Mouse (Mus musculus) lung, embryonic 14.5 days (tissue): ENCODE results near the gene Snrpa1. TPM values are rescaled to one million over a fixed set of nuclear protein-coding genes. Genes with fewer than 3 reads are reported as not detected.
A peak's percentile ranks its signal among the peaks of the same experiment; 100 is the strongest.

Experiments
- ATAC-seq: fragments of 200-750 bp; cut with Nextera tagmentation; 2 replicates; pipeline ENCODE4 v1.8.0; 2017; ENCODE audit warnings: mild to moderate bottlenecking, moderate TSS enrichment, moderate library complexity; ENCODE audit not compliant: insufficient read depth
- DNase-seq: peaks from one replicate; pipeline ENCODE4 v3.0.0-alpha.2; 2015
- H3K27ac ChIP-seq: fragments of 300-500 bp; sonication (generic); 2 replicates; pipeline ENCODE4 v1.5.1; 2014; ENCODE audit warnings: low read depth, mild to moderate bottlenecking, moderate library complexity
- H3K27me3 ChIP-seq: fragments of 300-500 bp; sonication (generic); 2 replicates; pipeline ENCODE4 v1.6.1; 2014; ENCODE audit warnings: low read length, control low read depth; ENCODE audit not compliant: insufficient read depth
- H3K36me3 ChIP-seq: fragments of 300-500 bp; sonication (generic); 2 replicates; pipeline ENCODE4 v1.6.1; 2014; ENCODE audit warnings: control low read depth; ENCODE audit not compliant: insufficient read depth
- H3K4me1 ChIP-seq: fragments of 300-500 bp; sonication (generic); 2 replicates; pipeline ENCODE4 v1.6.1; 2014; ENCODE audit warnings: antibody characterized with exemption, control low read depth; ENCODE audit not compliant: insufficient read depth
- H3K4me2 ChIP-seq: fragments of 300-500 bp; sonication (generic); 2 replicates; pipeline ENCODE4 v1.6.1; 2014; ENCODE audit warnings: mild to moderate bottlenecking
- H3K4me3 ChIP-seq: fragments of 300-500 bp; sonication (generic); 2 replicates; pipeline ENCODE4 v1.5.1; 2014; ENCODE audit warnings: low read depth, low read length
- H3K9ac ChIP-seq: fragments of 300-500 bp; sonication (generic); 2 replicates; pipeline ENCODE4 v1.6.1; 2014
- H3K9me3 ChIP-seq: fragments of 300-500 bp; sonication (generic); 2 replicates; pipeline ENCODE4 v1.6.1; 2016; ENCODE audit warnings: low read depth, low read length, control low read depth
- CTCF ChIP-seq: IDR thresholded peaks from 2 replicates; pipeline ENCODE4 v1.5.1; 2016; ENCODE audit warnings: antibody characterized with exemption, low read depth
- WGBS: fragments of 180-500 bp; shearing (Covaris S2); extraction: QIAGEN DNeasy Blood & Tissue Kit; methylation state at CpG from one replicate; pipeline ENCODE4 v1.1.7; 2014; 5-methylcytosine and 5-hydroxymethylcytosine counted together
- polyA plus RNA-seq: library from polyadenylated mRNA; unstranded; fragments of >200 nt; fragmentation: Nextera tagmentation; extraction: Ambion mirVana; gene quantifications from 2 replicates; pipeline ENCODE4 v1.2.1, GENCODE M21; 2014

Snrpa1 gene
- polyA plus RNA-seq, 1 experiment from 2014 or later, result 196 TPM

DNA sequence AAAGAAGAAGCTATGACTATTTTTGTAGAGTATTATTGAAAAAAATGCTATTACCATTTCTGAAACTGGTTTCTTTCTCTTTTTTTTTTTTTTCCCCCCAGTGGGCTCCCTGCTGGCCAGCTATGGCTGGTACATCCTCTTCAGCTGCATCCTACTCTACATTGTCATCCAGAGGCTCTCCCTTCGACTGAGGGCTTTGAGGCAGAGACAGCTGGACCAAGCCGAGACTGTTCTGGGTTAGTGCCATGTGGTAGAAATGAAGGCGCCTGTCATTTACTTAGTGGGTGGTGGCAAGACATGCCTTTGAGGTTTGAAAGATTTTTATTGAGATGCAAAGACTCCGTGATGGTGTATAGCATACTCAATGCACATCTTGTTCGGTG, 21.4 kb downstream of the Snrpa1 start:
- 31% methylated on average over 5 of the region's 5 CpGs for WGBS
- H3K27ac ChIP-seq, result peak overlapping the region; percentile 91
- H3K4me3 ChIP-seq, result peak overlapping the region; percentile 78
- ATAC-seq (no peak), DNase-seq (peak; percentile 37)
- peak overlapping the region; percentile 80 for H3K9ac ChIP-seq
- peak overlapping the region; percentile 80 for H3K4me2 ChIP-seq
- peaks cover 63% of the 10 kb centered on the region for H3K36me3 ChIP-seq
- H3K4me1 ChIP-seq, result peaks cover 8% of the 10 kb centered on the region; the same call in 1 of the 2 replicates
- H3K27me3 ChIP-seq, result no peaks in the 10 kb centered on the region
- H3K9me3 ChIP-seq, result no peaks in the 10 kb centered on the region
- TF ChIP-seq CTCF, result 0 out of 2 replicates have a peak, but pooled peaks have one; percentile 21

DNA sequence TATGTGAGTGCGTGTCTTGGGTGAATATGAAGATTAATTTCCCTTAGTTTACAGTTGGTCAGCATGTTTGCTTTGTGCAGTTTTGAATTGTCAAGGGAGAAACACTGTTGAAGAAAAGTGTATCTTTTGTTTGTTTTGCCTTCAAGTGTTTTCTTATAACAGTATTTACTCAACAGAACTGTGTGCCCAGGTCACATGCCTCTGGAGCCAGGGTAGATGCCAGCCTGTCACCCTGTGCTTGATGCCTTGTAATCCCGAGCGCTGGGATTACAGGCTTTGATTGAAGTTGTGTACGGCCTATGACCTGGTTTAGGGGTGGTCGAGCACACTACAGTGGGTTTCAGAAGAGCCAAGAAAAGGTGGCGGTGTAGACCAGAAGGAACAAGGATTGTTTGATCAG, 25.0 kb downstream of the Snrpa1 start:
- Histone ChIP-seq H3K9me3 (no peaks in the 10 kb centered on the region), H3K4me3 (no peak overlapping the region), H3K4me2 (no peak overlapping the region), H3K27me3 (no peaks in the 10 kb centered on the region), H3K36me3 (peaks cover 75% of the 10 kb centered on the region), H3K4me1 (peaks cover 8% of the 10 kb centered on the region; the same call in 1 of the 2 replicates), H3K27ac (no peak overlapping the region), H3K9ac (no peak overlapping the region)
- WGBS, result 83% methylated on average over 6 of the region's 6 CpGs
- no peak for TF ChIP-seq CTCF
- ATAC-seq (no peak), DNase-seq (no peak)

DNA sequence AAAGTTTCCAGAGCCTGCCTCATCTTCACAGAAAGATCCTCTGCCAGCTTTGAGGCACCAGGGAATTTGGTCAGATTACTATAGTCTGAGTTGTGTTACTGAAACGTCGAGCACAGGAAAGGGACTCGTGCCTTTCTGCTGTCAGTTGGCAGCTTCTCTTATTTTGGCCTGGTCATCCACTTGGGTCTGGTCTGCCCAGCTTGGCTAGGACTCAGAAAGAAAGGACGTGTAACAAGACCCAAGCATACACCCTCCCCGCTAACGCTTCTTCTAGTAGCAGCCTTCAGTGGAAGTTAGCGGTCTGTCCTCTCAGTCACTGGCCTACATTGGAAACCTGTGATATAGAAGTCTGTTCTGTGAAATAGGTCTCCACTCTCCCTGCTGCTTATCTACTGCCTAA, 25.7 kb downstream of the Snrpa1 start:
- TF ChIP-seq CTCF, result no peak
- Histone ChIP-seq H3K36me3 (peaks cover 83% of the 10 kb centered on the region), H3K4me1 (peaks cover 8% of the 10 kb centered on the region; the same call in 1 of the 2 replicates), H3K27ac (no peak overlapping the region), H3K9me3 (no peaks in the 10 kb centered on the region), H3K4me2 (no peak overlapping the region), H3K9ac (no peak overlapping the region), H3K27me3 (no peaks in the 10 kb centered on the region), H3K4me3 (no peak overlapping the region)
- no peak for ATAC-seq
- 80% methylated on average over 7 of the region's 7 CpGs for WGBS
- DNase-seq, result peak; percentile 4

DNA sequence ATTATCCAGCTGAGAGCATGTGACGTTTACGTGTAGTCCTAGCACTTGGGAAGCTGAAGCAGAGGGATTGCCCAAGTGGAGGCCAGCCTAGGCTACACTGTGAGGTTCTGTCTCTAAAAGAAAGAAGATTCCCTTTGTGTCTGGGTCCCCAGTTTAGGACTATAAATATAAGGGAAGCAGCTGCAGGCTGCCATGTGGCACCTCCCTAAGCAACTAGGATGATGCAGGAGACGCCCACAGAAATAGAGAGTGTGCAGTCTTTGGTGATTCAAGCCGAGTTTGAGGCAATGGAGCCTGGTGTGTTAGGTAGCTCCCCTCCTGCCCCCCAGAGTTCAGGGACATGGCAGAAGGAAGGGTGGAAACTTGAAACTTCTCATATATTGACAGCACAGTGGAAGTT, 28.8 kb downstream of the Snrpa1 start:
- Histone ChIP-seq H3K27ac (no peak overlapping the region), H3K4me3 (no peak overlapping the region), H3K27me3 (no peaks in the 10 kb centered on the region), H3K9ac (no peak overlapping the region), H3K9me3 (no peaks in the 10 kb centered on the region), H3K4me2 (no peak overlapping the region), H3K36me3 (peaks cover 99% of the 10 kb centered on the region), H3K4me1 (no peaks in the 10 kb centered on the region)
- 90% methylated on average over 4 of the region's 4 CpGs for WGBS
- no peak for TF ChIP-seq CTCF
- ATAC-seq (no peak), DNase-seq (no peak)

DNA sequence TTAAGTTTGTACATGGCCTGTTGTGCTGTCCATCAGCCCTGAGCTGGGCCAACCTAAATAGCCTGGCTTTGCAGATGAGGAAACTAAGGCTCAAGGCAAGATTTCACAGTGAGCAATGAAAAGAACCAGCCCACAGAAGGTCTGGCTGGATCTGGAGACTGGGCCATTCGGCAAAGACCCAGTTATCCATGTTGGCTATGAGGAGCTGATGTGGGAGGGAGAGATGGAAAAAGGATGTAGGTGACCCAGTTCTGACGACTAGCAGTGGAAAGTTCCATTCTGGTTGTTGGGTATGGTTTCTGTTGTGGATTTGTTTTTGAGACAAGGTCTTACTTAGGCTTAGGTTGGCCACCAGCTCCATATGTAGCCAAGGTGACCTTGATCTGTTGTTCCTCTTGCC, 29.3 kb downstream of the Snrpa1 start:
- no peak overlapping the region for H3K4me3 ChIP-seq
- ATAC-seq (no peak), DNase-seq (no peak)
- H3K4me1 ChIP-seq, result no peaks in the 10 kb centered on the region
- no peaks in the 10 kb centered on the region for H3K27me3 ChIP-seq
- no peak overlapping the region for H3K27ac ChIP-seq
- WGBS, result 88% methylated on average over 2 of the region's 2 CpGs
- peaks cover 96% of the 10 kb centered on the region for H3K36me3 ChIP-seq
- TF ChIP-seq CTCF, result no peak
- no peak overlapping the region for H3K4me2 ChIP-seq
- H3K9me3 ChIP-seq, result no peaks in the 10 kb centered on the region
- no peak overlapping the region for H3K9ac ChIP-seq

DNA sequence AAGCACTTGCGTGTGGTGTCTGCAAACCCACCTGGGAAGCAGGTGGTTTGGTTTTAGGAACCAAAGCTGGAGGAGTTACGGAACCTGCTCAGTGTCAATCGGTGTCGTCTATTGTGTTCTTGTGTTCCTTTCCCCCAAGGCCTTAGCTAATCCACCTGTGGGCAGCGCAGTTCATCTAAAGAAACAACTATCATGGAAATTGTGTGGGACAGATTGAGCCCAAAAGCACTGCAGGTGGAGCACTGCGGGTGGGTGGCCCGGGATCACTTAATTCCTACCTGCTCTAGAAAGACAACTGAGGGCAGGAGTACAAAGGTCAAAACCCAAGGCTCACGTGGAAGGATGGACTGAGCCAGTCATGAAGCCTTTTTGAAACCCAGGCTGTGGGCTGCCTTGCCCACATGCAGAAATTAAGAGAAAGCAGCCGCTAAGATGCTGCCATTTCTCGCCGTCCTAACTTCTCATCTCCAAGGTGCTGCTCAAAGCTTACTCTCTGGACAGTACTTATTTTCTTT, 31.9 kb downstream of the Snrpa1 start:
- TF ChIP-seq CTCF, result no peak
- no peak for DNase-seq
- H3K4me3 ChIP-seq, result no peak overlapping the region
- no peaks in the 10 kb centered on the region for H3K9me3 ChIP-seq
- no peaks in the 10 kb centered on the region for H3K4me1 ChIP-seq
- no peak overlapping the region for H3K27ac ChIP-seq
- 84% methylated on average over 11 of the region's 11 CpGs for WGBS
- peaks cover 69% of the 10 kb centered on the region for H3K36me3 ChIP-seq
- ATAC-seq, result no peak
- no peak overlapping the region for H3K4me2 ChIP-seq
- H3K27me3 ChIP-seq, result no peaks in the 10 kb centered on the region
- H3K9ac ChIP-seq, result no peak overlapping the region

DNA sequence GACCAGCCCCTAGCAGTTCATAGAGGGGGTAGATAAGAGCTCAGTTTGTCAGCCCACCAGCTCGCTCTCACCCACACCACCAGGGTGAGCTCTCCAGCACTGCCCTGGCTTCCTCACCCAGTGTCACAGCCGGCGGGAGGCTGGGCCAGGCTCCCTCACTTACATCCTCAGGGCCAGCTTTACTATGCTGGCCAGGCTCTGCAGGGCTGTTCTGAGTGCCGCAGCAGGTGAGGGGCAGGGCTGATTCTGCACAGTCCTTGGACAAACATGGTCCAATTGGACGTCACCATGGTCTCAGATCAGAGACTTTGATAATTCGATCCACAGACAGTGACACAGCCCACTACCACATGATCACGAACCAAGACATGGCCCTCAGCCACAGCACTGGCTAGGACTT, 32.8 kb downstream of the Snrpa1 start:
- H3K27ac ChIP-seq, result no peak overlapping the region
- no peak for TF ChIP-seq CTCF
- peaks cover 61% of the 10 kb centered on the region for H3K36me3 ChIP-seq
- WGBS, result 84% methylated on average over 7 of the region's 7 CpGs
- DNase-seq, result no peak
- H3K4me3 ChIP-seq, result no peak overlapping the region
- H3K4me2 ChIP-seq, result no peak overlapping the region
- no peaks in the 10 kb centered on the region for H3K9me3 ChIP-seq
- H3K27me3 ChIP-seq, result no peaks in the 10 kb centered on the region
- no peak for ATAC-seq
- no peak overlapping the region for H3K9ac ChIP-seq
- no peaks in the 10 kb centered on the region for H3K4me1 ChIP-seq

DNA sequence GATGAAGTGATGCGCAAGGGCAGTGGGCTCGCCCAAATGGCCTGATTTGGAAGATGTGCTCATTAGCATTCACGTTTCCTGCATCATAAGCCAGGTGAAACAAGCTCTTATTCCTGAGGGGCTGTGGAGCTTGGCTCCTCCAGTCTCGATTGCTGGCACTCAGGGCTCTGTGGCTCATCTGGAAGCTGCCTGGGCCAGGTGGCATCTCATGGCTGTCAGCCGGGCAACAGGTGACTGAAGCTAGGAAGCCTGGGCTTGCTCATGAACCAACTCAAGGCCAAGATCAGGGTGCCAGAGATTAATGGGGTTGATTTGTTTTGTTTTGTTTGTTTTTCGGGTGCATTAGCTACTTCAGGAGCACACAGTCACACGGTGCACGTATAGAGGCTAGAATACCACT, 33.9 kb downstream of the Snrpa1 start:
- DNase-seq (no peak), ATAC-seq (no peak)
- WGBS, result 84% methylated on average over 8 of the region's 8 CpGs
- Histone ChIP-seq H3K36me3 (peaks cover 50% of the 10 kb centered on the region), H3K27ac (no peak overlapping the region), H3K4me2 (no peak overlapping the region), H3K4me3 (no peak overlapping the region), H3K27me3 (no peaks in the 10 kb centered on the region), H3K4me1 (no peaks in the 10 kb centered on the region), H3K9me3 (no peaks in the 10 kb centered on the region), H3K9ac (no peak overlapping the region)
- TF ChIP-seq CTCF, result no peak
